ENCODE assay signal across 18 mouse cellular contexts in the genomic region with DNA sequence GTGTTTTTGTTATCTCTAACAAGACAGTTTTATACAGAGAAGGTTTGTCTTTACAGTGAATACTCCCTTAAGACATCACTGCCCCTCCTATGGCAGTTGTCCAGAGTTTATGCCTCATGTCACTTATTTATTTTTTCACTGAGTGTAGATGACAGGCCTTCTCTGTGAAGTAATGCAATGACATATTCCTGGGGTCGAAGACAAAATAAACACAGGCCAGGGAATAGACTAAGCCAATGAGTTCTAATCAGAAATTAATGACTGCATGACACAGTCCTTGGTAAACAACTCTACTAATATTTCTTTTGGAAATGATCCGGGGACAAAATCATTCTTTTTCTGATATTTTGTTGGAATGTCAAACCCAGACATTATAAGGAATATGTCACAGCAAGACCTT. TPM values are rescaled to one million over a fixed set of nuclear protein-coding genes. Genes with fewer than 3 reads are reported as not detected.
DNase-seq lines count a peak whose midpoint lies in the region; ATAC-seq and TF ChIP-seq lines count a peak whose summit lies in the region.
"Had no signal": no experiment of that assay in that cellular context is flagged by ENCODE, and none has a peak within 500 bp of the region (broad histone marks: within the 10 kb centered on the region; RNA-seq: fewer than 3 reads in every experiment).

No protein-coding gene starts in this region.

- no peak overlapping the region for H3K9ac ChIP-seq in kidney, embryonic 15.5 days
- H3K9ac ChIP-seq: hindbrain, embryonic 12.5 days; liver, embryonic 13.5 days had no signal

- DNase-seq in adrenal gland, adult 2 months: peak; percentile 10
- no peak for DNase-seq in adrenal gland, adult 18-20 months (ENCODE audit: low spot score in 2 of 2)
- DNase-seq in kidney, adult 18-20 months: no peak
- peak; percentile 28 for DNase-seq in kidney, postnatal 14 days
- no peak for DNase-seq in hindbrain, embryonic 10.5 days (ENCODE audit: low spot score)
- DNase-seq in thymus, postnatal 36 days: no peak
- DNase-seq: gastrocnemius, adult 2 months; liver, embryonic 13.5 days; right cerebral cortex, postnatal 4 days had no signal

- no peak overlapping the region for H3K4me3 ChIP-seq in kidney, embryonic 15.5 days (replicated peaks)
- H3K4me3 ChIP-seq in myocyte: no peak overlapping the region
- no peak overlapping the region for H3K4me3 ChIP-seq in hindbrain, embryonic 10.5 days
- H3K4me3 ChIP-seq: gastrocnemius, adult 2 months; hindbrain, embryonic 12.5 days; liver, embryonic 13.5 days had no signal

- no peak overlapping the region for H3K4me2 ChIP-seq in kidney, embryonic 15.5 days
- peak overlapping the region; percentile 87 for H3K4me2 ChIP-seq in myocyte (ENCODE audit: low read depth)
- H3K4me2 ChIP-seq: hindbrain, embryonic 12.5 days; liver, embryonic 13.5 days; midbrain, embryonic 11.5 days had no signal

- no peaks in the 10 kb centered on the region for H3K36me3 ChIP-seq in kidney, embryonic 15.5 days
- no peaks in the 10 kb centered on the region for H3K36me3 ChIP-seq in myocyte (ENCODE audit: control insufficient read depth, insufficient read depth)
- no peaks in the 10 kb centered on the region for H3K36me3 ChIP-seq in hindbrain, embryonic 10.5 days
- H3K36me3 ChIP-seq: hindbrain, embryonic 12.5 days; liver, embryonic 13.5 days had no signal

- H3K9me3 ChIP-seq in kidney, embryonic 15.5 days (replicated peaks): no peaks in the 10 kb centered on the region
- H3K9me3 ChIP-seq in hindbrain, embryonic 10.5 days: no peaks in the 10 kb centered on the region
- H3K9me3 ChIP-seq: hindbrain, embryonic 12.5 days; liver, embryonic 13.5 days had no signal

- no peak for TF ChIP-seq POLR2A in myocyte (IDR thresholded peaks at IDR 0.05; ENCODE audit: insufficient read length, low read depth)

- H3ac ChIP-seq in myocyte (ENCODE audit: control insufficient read depth, insufficient read length): no peak overlapping the region

- 57% methylated on average over 2 of the region's 2 CpGs for WGBS in kidney, embryonic 15.5 days
- WGBS in hindbrain, embryonic 10.5 days: 81% methylated on average over 2 of the region's 2 CpGs

- H3K4me1 ChIP-seq in kidney, embryonic 15.5 days: peaks cover 3% of the 10 kb centered on the region; the same call in 1 of the 2 replicates
- no peaks in the 10 kb centered on the region for H3K4me1 ChIP-seq in hindbrain, embryonic 10.5 days (replicated peaks)
- H3K4me1 ChIP-seq: hindbrain, embryonic 12.5 days; liver, embryonic 13.5 days had no signal

- no peaks in the 10 kb centered on the region for H3K79me2 ChIP-seq in myocyte (ENCODE audit: control insufficient read depth, insufficient read depth)

- ATAC-seq in kidney, embryonic 15.5 days (replicated peaks; ENCODE audit: low FRiP score): peak; percentile 64; the same call in 1 of the 2 replicates
- ATAC-seq: CD4-positive, CD25-positive, alpha-beta regulatory T cell, adult 4 months; inflammation-experienced regulatory T-cells, adult 6 months; Patski had no signal

- H3K27me3 ChIP-seq in kidney, embryonic 15.5 days: no peaks in the 10 kb centered on the region
- no peaks in the 10 kb centered on the region for H3K27me3 ChIP-seq in myocyte (ENCODE audit: control insufficient read depth, insufficient read depth, insufficient read length)
- H3K27me3 ChIP-seq in hindbrain, embryonic 10.5 days (ENCODE audit: insufficient read depth, poor library complexity, severe bottlenecking): no peaks in the 10 kb centered on the region
- H3K27me3 ChIP-seq: hindbrain, embryonic 12.5 days; liver, embryonic 13.5 days had no signal

- H3K27ac ChIP-seq in kidney, embryonic 15.5 days: no peak overlapping the region
- no peak overlapping the region for H3K27ac ChIP-seq in hindbrain, embryonic 10.5 days
- H3K27ac ChIP-seq: gastrocnemius, adult 2 months; hindbrain, embryonic 12.5 days; liver, embryonic 13.5 days; stomach, postnatal 0 days had no signal

TF ChIP-seq in myocyte, 11 proteins besides CTCF, POLR2A, EP300 and RAD21:
- TF ChIP-seq TCF3 (IDR thresholded peaks at IDR 0.05; ENCODE audit: insufficient read length, low read depth) (no peak), REST (IDR thresholded peaks at IDR 0.05; ENCODE audit: insufficient read depth, insufficient read length) (no peak), E2F4 (IDR thresholded peaks at IDR 0.05; ENCODE audit: insufficient read depth) (no peak), USF1 (IDR thresholded peaks at IDR 0.05; ENCODE audit: low read depth) (no peak), MAX (IDR thresholded peaks at IDR 0.05; ENCODE audit: low read depth) (no peak), CEBPB (IDR thresholded peaks at IDR 0.05; ENCODE audit: insufficient read depth, poor library complexity, severe bottlenecking) (no peak), POLR2AphosphoS2 (IDR thresholded peaks at IDR 0.05; ENCODE audit: insufficient read length, low read depth) (no peak), MYOG (IDR thresholded peaks at IDR 0.05; ENCODE audit: control insufficient read depth in 1 of 3, insufficient read depth in 1 of 3, insufficient read length in 2 of 3, low read depth in 2 of 3) (no peak), MYOD1 (IDR thresholded peaks at IDR 0.05; ENCODE audit: control insufficient read depth in 1 of 3, insufficient read length in 2 of 3, low read depth in 2 of 3) (no peak), SRF (IDR thresholded peaks at IDR 0.05; ENCODE audit: control insufficient read depth, insufficient read length, low read depth) (no peak), TCF12 (IDR thresholded peaks at IDR 0.05; ENCODE audit: insufficient read depth, poor library complexity, severe bottlenecking) (no peak)
TF ChIP-seq in myocyte: peak in this region for 0.

RNA-seq across cellular contexts. Expression of a gene that starts 32.7 kb away (rescaled TPM):
- total RNA-seq in adrenal gland, adult 2 months (2021): under 1 TPM in 1 of 2 experiments, not detected in 1; 0.03 TPM
- not detected in 2 replicates for polyA plus RNA-seq in adrenal gland, adult 2 months (2012; rRNA removed)
- under 1 TPM; 0.03 to 0.06 TPM for total RNA-seq in adrenal gland, adult 18-20 months (2021)
- polyA plus RNA-seq in kidney, embryonic 15.5 days (2015; fragmentation: Nextera tagmentation; extraction: Ambion mirVana): 0.68 and 0.98 TPM in 2 replicates
- polyA plus RNA-seq in myocyte (2012; fragmentation: generic; extraction: Trizol): 0.02 TPM
- polyA plus RNA-seq in hindbrain, embryonic 10.5 days (2016; fragmentation: Nextera tagmentation; extraction: Ambion mirVana): 0.34 and 0.41 TPM in 2 replicates
- total RNA-seq: ES-E14; gastrocnemius, adult 2 months had no signal
- polyA plus RNA-seq: CD4-positive, CD25-positive, alpha-beta regulatory T cell, adult 4 months; liver, embryonic 13.5 days; Patski had no signal

Comparison
In these comparisons a context has a peak if more than half of its experiments do, and no peak if none do; other contexts are left out.
1. DNase-seq: peak in adrenal gland, adult 2 months (single experiment) and kidney, postnatal 14 days (single experiment); none in adrenal gland, adult 18-20 months (0 of 2), kidney, adult 18-20 months (single experiment), hindbrain, embryonic 10.5 days (single experiment) and thymus, postnatal 36 days (0 of 2).